Mouse (Mus musculus): ENCODE measurements around the gene Speer1. TPM values are rescaled to one million over a fixed set of nuclear protein-coding genes. Genes with fewer than 3 reads are reported as not detected.

The Speer1 gene
- polyA plus RNA-seq (2014; fragmentation: Illumina TruSeq; extraction: RNeasy Lipid Tissue Mini Kit (QIAGEN cat#74804); ENCODE audit: low read depth, low replicate concordance): not detected

DNA sequence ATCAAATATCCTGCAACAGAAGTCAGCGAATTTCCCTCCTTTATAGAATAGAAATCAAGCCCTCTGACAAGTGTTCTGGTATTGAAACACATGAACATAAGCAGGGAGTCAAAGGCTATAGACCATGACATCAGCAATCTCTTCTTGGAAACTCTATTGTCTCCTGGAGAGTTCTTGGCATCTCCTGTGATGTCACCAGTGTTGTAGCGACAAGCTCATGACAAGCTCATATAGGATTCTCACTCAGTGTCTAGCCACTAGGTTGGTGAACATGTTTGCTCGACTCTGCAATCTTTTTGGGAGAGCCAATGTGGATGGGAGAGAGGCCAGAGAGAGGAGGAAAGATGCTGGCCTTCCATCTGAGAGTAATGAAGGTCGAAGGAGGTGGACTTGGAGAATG is at the start of gene Speer1:
TSS of gene Speer1 (plus strand) at position 301 of the 400 bp plus-strand sequence.

Other genes starting within 250 kb of the Speer1 start
- not detected for gene Gm8879, start 213.9 kb upstream of the Speer1 start, polyA plus RNA-seq (2014; fragmentation: Illumina TruSeq; extraction: RNeasy Lipid Tissue Mini Kit (QIAGEN cat#74804); ENCODE audit: low read depth, low replicate concordance)
- not detected for gene Gm5861, start 158.4 kb upstream of the Speer1 start, polyA plus RNA-seq (2014; fragmentation: Illumina TruSeq; extraction: RNeasy Lipid Tissue Mini Kit (QIAGEN cat#74804); ENCODE audit: low read depth, low replicate concordance)
- not detected for gene Gm8890, start 85.5 kb upstream of the Speer1 start, polyA plus RNA-seq (2014; fragmentation: Illumina TruSeq; extraction: RNeasy Lipid Tissue Mini Kit (QIAGEN cat#74804); ENCODE audit: low read depth, low replicate concordance)
- not detected for gene Gm8897, start 74.9 kb downstream of the Speer1 start, polyA plus RNA-seq (2014; fragmentation: Illumina TruSeq; extraction: RNeasy Lipid Tissue Mini Kit (QIAGEN cat#74804); ENCODE audit: low read depth, low replicate concordance)
- gene Gm8906, start 161.2 kb downstream of the Speer1 start, polyA plus RNA-seq (2014; fragmentation: Illumina TruSeq; extraction: RNeasy Lipid Tissue Mini Kit (QIAGEN cat#74804); ENCODE audit: low read depth, low replicate concordance): not detected